Mouse (Mus musculus): ENCODE data around the gene Gm12887. TPM values are rescaled to one million over a fixed set of nuclear protein-coding genes. Genes with fewer than 3 reads are reported as not detected.

Gm12887 gene
- not detected for total RNA-seq (2021)
- long read RNA-seq, experiment 1 = 0 reads
- long read RNA-seq, experiment 2 = 0 reads

DNA sequence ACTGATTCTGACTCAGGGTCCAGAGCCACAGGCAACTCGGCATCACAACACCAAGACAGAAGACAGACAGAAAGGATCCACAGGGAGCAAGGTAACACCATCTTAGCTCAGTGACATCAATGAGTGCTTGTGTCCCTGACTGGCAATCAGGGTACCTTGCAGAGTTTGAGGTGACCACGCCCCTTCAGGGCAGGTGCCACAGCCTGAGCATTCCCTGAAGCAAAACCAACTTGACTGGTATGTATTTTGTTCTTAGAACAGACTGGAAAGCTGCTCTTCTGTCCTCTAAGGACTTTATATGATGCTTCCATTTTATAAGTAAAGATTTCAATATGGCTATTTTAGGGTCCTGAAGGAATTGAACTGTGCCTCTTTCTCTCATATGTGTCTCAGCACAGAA lies at the start of gene Gm12887:
Gene Gm12887, minus strand, starts transcription at position 101 of the 400 bp plus-strand sequence.
- DNase-seq (ENCODE audit: low spot score in 2 of 2) = no peak

DNA sequence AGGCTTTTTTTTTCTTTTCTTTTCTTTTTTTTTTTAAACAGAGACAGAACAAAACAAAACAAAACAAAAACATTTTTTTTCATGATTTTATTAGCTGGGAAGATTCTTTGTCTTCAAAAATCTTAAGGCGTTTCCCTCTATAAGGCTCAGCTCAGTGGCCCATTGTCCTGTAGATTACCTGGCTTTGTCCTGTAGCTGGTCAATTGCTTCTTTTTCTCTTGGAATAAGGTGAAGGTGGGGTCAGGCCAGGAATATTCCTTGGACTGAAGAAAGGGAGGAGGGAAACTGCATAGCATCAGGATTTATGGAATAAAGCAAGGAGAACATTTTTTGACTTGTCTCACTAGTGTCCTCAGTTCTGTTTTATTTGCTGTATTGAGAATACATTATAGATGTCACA lies 35.1 kb upstream of the Gm12887 start:
- DNase-seq (ENCODE audit: low spot score in 2 of 2) = no peak

Other genes starting within 250 kb of the Gm12887 start
- not detected for gene Gm12886, start 199.0 kb downstream of the Gm12887 start, total RNA-seq (2021)

Measured in gastrocnemius, postnatal 4 days (tissue).